Mouse (Mus musculus) heart, postnatal 0 days (tissue): ENCODE data around the gene Nfic. TPM values are rescaled to one million over a fixed set of nuclear protein-coding genes. Genes with fewer than 3 reads are reported as not detected.

Experiments
- ATAC-seq: fragments of 200-750 bp; cut with Nextera tagmentation; 2 replicates; pipeline ENCODE4 v1.8.0; 2017; ENCODE audit warnings: low read depth, moderate number of reproducible peaks, moderate library complexity; ENCODE audit not compliant: insufficient read depth
- DNase-seq: peaks from one replicate; pipeline ENCODE4 v3.0.0-alpha.2; 2016; ENCODE audit warnings: low spot score
- H3K27ac ChIP-seq: fragments of 300-500 bp; sonication (generic); 2 replicates; pipeline ENCODE4 v1.5.1; 2014; ENCODE audit warnings: low read depth, mild to moderate bottlenecking
- H3K27me3 ChIP-seq: fragments of 300-500 bp; sonication (generic); 2 replicates; pipeline ENCODE4 v1.6.1; 2014; ENCODE audit warnings: low read length, mixed read lengths; ENCODE audit not compliant: control insufficient read depth, insufficient read depth
- H3K36me3 ChIP-seq: fragments of 300-500 bp; sonication (generic); replicated peaks from 2 replicates; pipeline ENCODE4 v1.6.1; 2014; ENCODE audit warnings: low read length, mixed read lengths; ENCODE audit not compliant: control insufficient read depth, insufficient read depth
- H3K4me1 ChIP-seq: fragments of 300-500 bp; sonication (generic); 2 replicates; pipeline ENCODE4 v1.6.1; 2014; ENCODE audit warnings: antibody characterized with exemption; ENCODE audit not compliant: control insufficient read depth, insufficient read depth
- H3K4me2 ChIP-seq: fragments of 300-500 bp; sonication (generic); 2 replicates; pipeline ENCODE4 v1.6.1; 2014; ENCODE audit warnings: low read depth, mild to moderate bottlenecking, low read length, moderate library complexity
- H3K4me3 ChIP-seq: fragments of 300-500 bp; sonication (generic); 2 replicates; pipeline ENCODE4 v1.5.1; 2014; ENCODE audit warnings: low read depth, low read length
- H3K9ac ChIP-seq: fragments of 300-500 bp; sonication (generic); replicated peaks from 2 replicates; pipeline ENCODE4 v1.6.1; 2014; ENCODE audit warnings: low read depth, low read length, mixed read lengths
- H3K9me3 ChIP-seq: fragments of 300-500 bp; sonication (generic); replicated peaks from 2 replicates; pipeline ENCODE4 v1.6.1; 2016; ENCODE audit warnings: low read length; ENCODE audit not compliant: control insufficient read depth
- CTCF ChIP-seq: IDR thresholded peaks from 2 replicates; pipeline ENCODE4 v1.5.1; 2016; ENCODE audit warnings: antibody characterized with exemption, control low read depth, low read depth
- EP300 ChIP-seq: IDR thresholded peaks from 2 replicates; pipeline ENCODE4 v1.6.1; 2016; ENCODE audit warnings: antibody characterized with exemption, low read depth
- WGBS: fragments of 180-500 bp; shearing (Covaris S2); extraction: QIAGEN DNeasy Blood & Tissue Kit; methylation state at CpG from one replicate; pipeline ENCODE4 v1.1.7; 2014; 5-methylcytosine and 5-hydroxymethylcytosine counted together
- polyA plus RNA-seq: library from polyadenylated mRNA; unstranded; fragments of >200 nt; fragmentation: Nextera tagmentation; extraction: Ambion mirVana; gene quantifications from 2 replicates; pipeline ENCODE4 v1.2.1, GENCODE M21; 2015
- total RNA-seq: library from RNA; depleted of rRNA; stranded (reverse); fragments of >200 nt; gene quantifications from 2 replicates; pipeline ENCODE4 v1.2.3, GENCODE M21; 2014; ENCODE audit warnings: low replicate concordance

The Nfic gene
- total and polyA plus RNA-seq, 2 experiments from 2014 or later: 47.6 to 73.7 TPM

DNA sequence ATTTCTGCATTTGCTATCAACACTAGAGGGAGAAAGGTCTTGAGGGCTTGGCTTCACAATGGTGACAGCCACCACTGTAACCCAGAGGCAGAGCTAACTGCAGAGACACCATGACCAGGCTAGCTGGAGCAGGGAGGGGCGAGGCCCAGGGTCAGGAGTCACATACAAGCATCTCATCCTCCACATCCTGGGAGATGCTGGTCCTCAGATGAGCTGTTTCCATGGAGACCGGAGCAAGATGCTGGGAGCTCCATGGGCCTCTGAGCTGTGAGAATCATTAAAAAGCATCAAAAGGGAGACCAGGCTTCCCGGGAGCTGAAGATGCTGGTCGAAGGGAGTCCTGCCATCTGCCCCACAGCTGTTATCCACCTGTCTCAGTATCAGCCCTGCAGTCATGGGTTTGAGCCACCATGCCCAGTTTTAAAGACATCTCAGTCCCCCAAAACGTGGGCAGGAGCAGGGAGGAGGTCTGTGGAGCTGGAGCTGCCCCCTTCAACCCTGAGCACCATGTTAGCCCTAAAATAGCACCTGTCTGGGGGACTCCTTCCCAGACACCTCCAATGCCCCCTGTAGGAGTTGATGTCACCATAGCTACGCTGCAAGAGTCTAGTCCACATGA, 29.1 kb upstream of the Nfic start:
- ATAC-seq: no peak
- Histone ChIP-seq H3K4me3 (no peak overlapping the region), H3K9me3 (no peaks in the 10 kb centered on the region), H3K36me3 (peaks cover 32% of the 10 kb centered on the region), H3K4me1 (peaks cover 11% of the 10 kb centered on the region), H3K27me3 (peaks cover 24% of the 10 kb centered on the region), H3K27ac (no peak overlapping the region), H3K4me2 (no peak overlapping the region), H3K9ac (no peak overlapping the region)
- 61% methylated on average over 6 of the region's 6 CpGs for WGBS
- no peak for DNase-seq
- TF ChIP-seq CTCF: no peak
- TF ChIP-seq EP300: no peak

DNA sequence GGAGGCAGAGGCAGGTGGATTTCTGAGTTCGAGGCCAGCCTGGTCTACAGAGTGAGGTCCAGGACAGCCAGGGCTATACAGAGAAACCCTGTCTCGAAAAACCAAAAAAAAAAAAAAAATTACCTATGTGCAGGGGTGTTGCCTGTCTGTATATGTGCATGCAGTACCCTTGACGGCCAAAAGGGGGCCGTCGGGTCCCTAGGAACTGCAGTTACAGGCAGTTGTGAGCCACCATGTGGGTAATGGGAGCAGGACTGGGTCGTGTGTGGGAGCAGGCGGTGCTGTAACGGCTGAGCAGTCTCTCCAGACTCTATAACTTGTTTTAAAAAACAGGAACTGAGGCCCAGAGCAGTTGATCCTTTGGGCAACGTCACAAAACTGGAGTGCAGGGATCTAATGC, 28.5 kb upstream of the Nfic start:
- H3K27ac ChIP-seq: no peak overlapping the region
- H3K36me3 ChIP-seq: peaks cover 27% of the 10 kb centered on the region
- peaks cover 24% of the 10 kb centered on the region for H3K27me3 ChIP-seq
- ATAC-seq: no peak
- H3K4me3 ChIP-seq: no peak overlapping the region
- DNase-seq: no peak
- TF ChIP-seq EP300 (no peak), CTCF (peak; percentile 38)
- H3K4me1 ChIP-seq: peaks cover 11% of the 10 kb centered on the region
- H3K4me2 ChIP-seq: no peak overlapping the region
- no peaks in the 10 kb centered on the region for H3K9me3 ChIP-seq
- WGBS: 18% methylated on average over 9 of the region's 9 CpGs
- no peak overlapping the region for H3K9ac ChIP-seq

DNA sequence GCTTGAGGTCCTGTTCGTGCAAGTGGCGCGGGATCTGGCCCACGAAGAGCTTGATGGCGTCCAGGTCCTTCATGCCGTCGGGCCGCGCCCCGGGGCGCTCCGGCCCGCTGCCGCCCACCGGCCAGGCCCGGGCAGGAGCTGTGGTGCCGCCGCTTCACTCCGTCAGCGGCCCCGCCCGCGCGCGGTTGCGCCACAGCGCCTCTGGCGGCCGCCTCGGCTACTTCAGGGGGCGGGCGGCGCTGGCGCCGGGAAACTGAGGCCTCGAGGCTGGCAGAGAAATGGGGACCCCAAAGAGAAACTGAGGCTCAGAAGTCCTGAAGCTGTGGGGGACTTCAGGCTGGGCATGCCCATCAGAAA, 27.1 kb upstream of the Nfic start, which contains the start of gene Celf5:
Gene Celf5, minus strand, starts transcription at position 177 of the 357 bp plus-strand sequence.
- H3K9me3 ChIP-seq: no peaks in the 10 kb centered on the region
- TF ChIP-seq CTCF: peak; percentile 49
- no peak for TF ChIP-seq EP300
- peaks cover 28% of the 10 kb centered on the region for H3K27me3 ChIP-seq
- H3K9ac ChIP-seq: 0 out of 2 replicates have a peak within 1 kb of the TSS, but pooled peaks have one; percentile 8
- H3K4me1 ChIP-seq: no peaks in the 10 kb centered on the region; the same call in 1 of the 2 replicates
- no peak within 1 kb of the TSS for H3K27ac ChIP-seq
- H3K36me3 ChIP-seq: peaks cover 12% of the 10 kb centered on the region
- DNase-seq: no peak
- no peak; the same call in 1 of the 2 replicates for ATAC-seq
- peak within 1 kb of the TSS; percentile 39 for H3K4me3 ChIP-seq
- peak within 1 kb of the TSS; percentile 68 for H3K4me2 ChIP-seq
- WGBS: 1% methylated on average over 32 of the region's 36 CpGs

DNA sequence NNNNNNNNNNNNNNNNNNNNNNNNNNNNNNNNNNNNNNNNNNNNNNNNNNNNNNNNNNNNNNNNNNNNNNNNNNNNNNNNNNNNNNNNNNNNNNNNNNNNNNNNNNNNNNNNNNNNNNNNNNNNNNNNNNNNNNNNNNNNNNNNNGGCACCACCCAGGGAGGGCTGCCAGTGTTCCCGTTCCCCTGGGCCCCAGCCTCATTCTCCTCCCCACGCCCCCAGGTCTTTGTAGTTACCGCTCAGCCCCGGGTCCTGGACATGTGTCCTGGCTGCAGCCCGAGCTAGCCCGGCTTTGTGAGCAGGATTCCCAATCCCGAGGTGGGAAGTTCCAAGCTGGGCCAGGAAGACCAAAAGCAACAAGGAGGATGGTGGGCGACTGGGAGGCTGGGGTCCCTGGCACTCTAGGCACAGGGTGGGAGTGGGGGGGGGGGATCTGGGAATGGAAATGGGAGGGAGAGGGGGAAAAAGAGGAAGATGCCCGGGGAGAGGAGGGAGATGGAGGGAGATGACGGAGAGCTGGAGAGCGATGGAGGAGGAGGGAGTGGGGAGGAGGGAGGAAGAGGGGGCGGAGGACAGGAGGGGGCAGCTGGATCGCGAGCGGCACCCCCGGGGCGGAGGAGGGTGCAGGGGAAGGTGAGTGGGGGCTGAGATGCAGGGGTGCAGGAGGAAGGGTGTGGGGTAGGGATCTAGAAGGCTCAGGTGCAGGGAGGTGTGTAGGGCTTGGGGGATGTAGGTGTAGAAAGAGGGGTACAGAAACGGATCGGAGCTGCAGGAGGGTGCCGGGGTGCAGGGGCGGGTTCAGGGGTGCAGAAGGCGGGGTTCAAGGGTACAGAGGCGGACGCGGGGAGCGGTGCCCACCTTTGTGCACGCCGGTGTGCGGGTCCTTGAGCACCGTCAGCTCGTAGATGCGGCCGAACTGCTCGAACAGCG, 26.4 kb upstream of the Nfic start:
- Histone ChIP-seq H3K4me2 (peak overlapping the region; percentile 68), H3K36me3 (peaks cover 6% of the 10 kb centered on the region), H3K27me3 (peaks cover 33% of the 10 kb centered on the region), H3K4me1 (no peaks in the 10 kb centered on the region), H3K4me3 (peak overlapping the region; percentile 39), H3K9me3 (no peaks in the 10 kb centered on the region), H3K9ac (0 out of 2 replicates have a peak overlapping the region, but pooled peaks have one; percentile 8), H3K27ac (no peak overlapping the region)
- DNase-seq (no peak), ATAC-seq (no peak; the same call in 1 of the 2 replicates)
- WGBS: 6% methylated on average over 30 of the region's 35 CpGs
- TF ChIP-seq EP300 (no peak), CTCF (no peak)

DNA sequence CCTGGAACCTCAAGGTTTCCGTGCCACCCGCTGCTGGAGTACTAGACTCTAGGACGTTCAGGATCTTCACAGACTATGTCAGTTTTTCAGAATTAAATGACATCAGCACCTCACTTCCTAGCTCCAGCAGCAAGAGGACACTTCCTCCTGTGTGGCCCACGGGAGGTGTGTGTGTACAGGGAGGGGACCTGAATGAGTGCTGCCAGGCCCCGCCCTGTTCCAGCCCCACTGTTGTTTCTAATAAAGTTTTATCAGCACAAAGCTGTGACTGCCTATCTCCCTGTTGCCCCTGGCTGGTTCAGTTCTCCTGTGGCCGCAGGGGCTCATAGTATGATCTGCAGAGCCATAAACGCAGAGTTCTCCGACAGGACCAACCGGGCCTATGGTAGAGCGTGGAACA, 19.0 kb upstream of the Nfic start:
- H3K4me2 ChIP-seq: no peak overlapping the region
- TF ChIP-seq EP300: no peak
- no peak for TF ChIP-seq CTCF
- H3K9me3 ChIP-seq: no peaks in the 10 kb centered on the region
- H3K27ac ChIP-seq: no peak overlapping the region
- no peaks in the 10 kb centered on the region for H3K36me3 ChIP-seq
- no peak overlapping the region for H3K9ac ChIP-seq
- DNase-seq: no peak
- ATAC-seq: no peak
- 72% methylated on average over 10 of the region's 10 CpGs for WGBS
- H3K4me1 ChIP-seq: no peaks in the 10 kb centered on the region
- no peak overlapping the region for H3K4me3 ChIP-seq
- H3K27me3 ChIP-seq: peaks cover 64% of the 10 kb centered on the region
